ENCODE assay signal across 9 mouse cellular contexts in genomic region chr4:44292534-44292933, GRCm38 (mm10). TPM values are rescaled to one million over a fixed set of nuclear protein-coding genes. Genes with fewer than 3 reads are reported as not detected.
DNase-seq lines count a peak whose midpoint lies in the region; ATAC-seq and TF ChIP-seq lines count a peak whose summit lies in the region.
"Had no signal": no experiment of that assay in that cellular context is flagged by ENCODE, and none has a peak within 500 bp of the region (broad histone marks: within the 10 kb centered on the region; RNA-seq: fewer than 3 reads in every experiment).

No protein-coding gene starts in this region.

- H3K27ac ChIP-seq in forebrain, embryonic 11.5 days (ENCODE audit: low read depth, low read length): no peak overlapping the region
- H3K27ac ChIP-seq in hindbrain, embryonic 13.5 days: no peak overlapping the region
- no peak overlapping the region for H3K27ac ChIP-seq in stomach, postnatal 0 days (replicated peaks)

- no peaks in the 10 kb centered on the region for H3K36me3 ChIP-seq in forebrain, embryonic 11.5 days (ENCODE audit: control insufficient read depth, insufficient read depth, low read length)
- no peaks in the 10 kb centered on the region for H3K36me3 ChIP-seq in hindbrain, embryonic 13.5 days
- no peaks in the 10 kb centered on the region for H3K36me3 ChIP-seq in stomach, postnatal 0 days (ENCODE audit: control insufficient read depth, insufficient read depth, low read length)

- H3K27me3 ChIP-seq in forebrain, embryonic 11.5 days (ENCODE audit: control insufficient read depth, insufficient read depth, low read length): no peaks in the 10 kb centered on the region
- H3K27me3 ChIP-seq in hindbrain, embryonic 13.5 days: no peaks in the 10 kb centered on the region
- no peaks in the 10 kb centered on the region for H3K27me3 ChIP-seq in stomach, postnatal 0 days (ENCODE audit: control insufficient read depth, insufficient read depth, low read length)

- peak; percentile 35 for DNase-seq in ovary, postnatal 14 days (ENCODE audit: low spot score)
- DNase-seq in ovary, postnatal 36 days (ENCODE audit: low spot score): no peak
- DNase-seq in brain, embryonic 18.5 days (ENCODE audit: low read depth, low spot score): peak; percentile 16
- DNase-seq in forebrain, embryonic 11.5 days (ENCODE audit: low spot score): peak; percentile 58
- DNase-seq in left cerebral cortex, adult 11 months (ENCODE audit: low spot score): peak; percentile 55
- DNase-seq in mesoderm, embryonic 11.5 days (ENCODE audit: low read depth, low spot score): peak; percentile 69
- DNase-seq in stomach, postnatal 0 days (ENCODE audit: low spot score): peak; percentile 17

- no peak overlapping the region for H3K4me2 ChIP-seq in forebrain, embryonic 11.5 days (ENCODE audit: low read depth, low read length, severe bottlenecking)
- H3K4me2 ChIP-seq in hindbrain, embryonic 13.5 days: no peak overlapping the region
- no peak overlapping the region for H3K4me2 ChIP-seq in stomach, postnatal 0 days (replicated peaks; ENCODE audit: low read depth)

- H3K9ac ChIP-seq in forebrain, embryonic 11.5 days (ENCODE audit: low read length): no peak overlapping the region
- H3K9ac ChIP-seq in hindbrain, embryonic 13.5 days: no peak overlapping the region
- H3K9ac ChIP-seq in stomach, postnatal 0 days (ENCODE audit: low read length): no peak overlapping the region

- no peaks in the 10 kb centered on the region for H3K4me1 ChIP-seq in forebrain, embryonic 11.5 days (replicated peaks; ENCODE audit: control insufficient read depth, insufficient read depth, low read length)
- H3K4me1 ChIP-seq in hindbrain, embryonic 13.5 days (replicated peaks): no peaks in the 10 kb centered on the region
- no peaks in the 10 kb centered on the region for H3K4me1 ChIP-seq in stomach, postnatal 0 days (replicated peaks; ENCODE audit: control insufficient read depth, insufficient read depth)

- TF ChIP-seq EP300 in stomach, postnatal 0 days (optimal IDR thresholded peaks at IDR 0.05): no peak

- 12% methylated on average over 7 of the region's 7 CpGs for WGBS in forebrain, embryonic 11.5 days
- 18% methylated on average over 7 of the region's 7 CpGs for WGBS in hindbrain, embryonic 13.5 days
- 6% methylated on average over 7 of the region's 7 CpGs for WGBS in stomach, postnatal 0 days

- no peak for ATAC-seq in forebrain, embryonic 11.5 days (replicated peaks; ENCODE audit: low FRiP score)
- ATAC-seq in hindbrain, embryonic 13.5 days (ENCODE audit: low FRiP score): 0 out of 2 replicates have a peak, but pooled peaks have one; percentile 49
- 0 out of 2 replicates have a peak, but pooled peaks have one; percentile 45 for ATAC-seq in stomach, postnatal 0 days (ENCODE audit: low FRiP score, low TSS enrichment)

- H3K4me3 ChIP-seq in forebrain, embryonic 11.5 days (ENCODE audit: low read depth, low read length): no peak overlapping the region
- H3K4me3 ChIP-seq in hindbrain, embryonic 13.5 days: no peak overlapping the region
- H3K4me3 ChIP-seq in stomach, postnatal 0 days (ENCODE audit: low read depth, low read length): no peak overlapping the region
- H3K4me3 ChIP-seq: myocyte had no signal

- H3K9me3 ChIP-seq in forebrain, embryonic 11.5 days (ENCODE audit: control insufficient read depth, low read length): no peaks in the 10 kb centered on the region
- H3K9me3 ChIP-seq in hindbrain, embryonic 13.5 days: no peaks in the 10 kb centered on the region
- H3K9me3 ChIP-seq in stomach, postnatal 0 days (ENCODE audit: control insufficient read depth, low read length): no peaks in the 10 kb centered on the region

- peak; percentile 93 for TF ChIP-seq CTCF in stomach, postnatal 0 days (IDR thresholded peaks at IDR 0.05; ENCODE audit: low read depth)

RNA-seq across cellular contexts. Expression of gene Melk, which starts 8.1 kb away (rescaled TPM):
- 75.0 and 78.5 TPM in 2 replicates for polyA plus RNA-seq in forebrain, embryonic 11.5 days (2014; fragmentation: Nextera tagmentation; extraction: Ambion mirVana)
- polyA plus RNA-seq in hindbrain, embryonic 13.5 days (2015; fragmentation: Nextera tagmentation; extraction: Ambion mirVana): 11.0 and 12.5 TPM in 2 replicates
- polyA plus RNA-seq in stomach, postnatal 0 days (2015; fragmentation: Nextera tagmentation; extraction: Ambion mirVana): 9.5 and 11.0 TPM in 2 replicates

RNA-seq across cellular contexts. Expression of gene Rnf38, which starts 58.9 kb away (rescaled TPM):
- 58.4 and 60.3 TPM in 2 replicates for polyA plus RNA-seq in forebrain, embryonic 11.5 days (2014; fragmentation: Nextera tagmentation; extraction: Ambion mirVana)
- polyA plus RNA-seq in hindbrain, embryonic 13.5 days (2015; fragmentation: Nextera tagmentation; extraction: Ambion mirVana): 39.3 and 39.9 TPM in 2 replicates
- 6.3 and 7.9 TPM in 2 replicates for polyA plus RNA-seq in stomach, postnatal 0 days (2015; fragmentation: Nextera tagmentation; extraction: Ambion mirVana)
